Mouse (Mus musculus): Measurements from ENCODE around the gene Dcaf4. TPM values are rescaled to one million over a fixed set of nuclear protein-coding genes. Genes with fewer than 3 reads are reported as not detected.

The Dcaf4 gene
- total and polyA plus RNA-seq, 2 experiments, result 3.0 to 5.4 TPM

GRCm38 (mm10) chr12:83513185-83513584 lies 7.1 kb upstream of the Dcaf4 start:
- no peak for DNase-seq (ENCODE audit: extremely low read depth, low read depth, low spot score)
- TF ChIP-seq CTCF (IDR thresholded peaks at IDR 0.05; ENCODE audit: low read depth, low read length) (no peak), POLR2A (IDR thresholded peaks at IDR 0.05; ENCODE audit: extremely low read depth, insufficient read depth, low read length) (no peak)
- 56% methylated on average over 5 of the region's 5 CpGs for WGBS

DNA sequence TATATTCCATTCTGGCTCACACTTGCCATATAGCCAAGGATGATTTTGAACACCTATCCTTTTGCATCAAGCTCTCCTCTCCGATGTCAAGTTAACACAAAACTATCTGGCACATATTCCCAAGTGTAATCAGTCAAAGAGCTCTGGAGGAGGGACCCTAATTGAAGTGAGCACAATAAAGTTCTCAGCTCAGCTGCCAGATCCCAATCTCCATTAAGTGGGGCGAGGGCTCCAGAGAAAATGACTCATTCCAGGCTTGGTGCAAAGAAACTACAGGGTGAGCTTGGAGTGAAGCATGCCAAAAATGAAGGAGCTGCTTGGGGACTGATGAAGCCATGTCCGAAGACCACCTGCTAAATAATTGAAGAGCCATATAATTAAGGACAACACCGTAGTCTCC lies 6.0 kb upstream of the Dcaf4 start:
- Histone ChIP-seq H3K79me2 (ENCODE audit: control insufficient read depth, insufficient read depth, low read length) (no peaks in the 10 kb centered on the region), H3K27me3 (ENCODE audit: control insufficient read depth, insufficient read depth, low read length) (0 out of 2 replicates have a peak, but pooled peaks cover 2% of the 10 kb centered on the region), H3K36me3 (ENCODE audit: control insufficient read depth, insufficient read depth, low read length) (no peaks in the 10 kb centered on the region), H3K4me3 (ENCODE audit: insufficient read depth, low read depth, low read length) (no peak overlapping the region), H3K27ac (replicated peaks; ENCODE audit: insufficient read depth, low read depth, low read length) (no peak overlapping the region), H3K4me1 (ENCODE audit: control insufficient read depth, insufficient read depth, low read length) (no peaks in the 10 kb centered on the region), H3K9ac (ENCODE audit: low read depth, low read length) (no peak overlapping the region)
- WGBS, result 87% methylated on average over 4 of the region's 4 CpGs
- no peak for DNase-seq (ENCODE audit: extremely low read depth, low read depth, low spot score)
- TF ChIP-seq POLR2A (IDR thresholded peaks at IDR 0.05; ENCODE audit: extremely low read depth, insufficient read depth, low read length), result no peak
- TF ChIP-seq CTCF (IDR thresholded peaks at IDR 0.05; ENCODE audit: low read depth, low read length), result no peak

More at GRCm38 (mm10) chr12:83513185-83513584, 7.1 kb upstream of the Dcaf4 start:
- no peaks in the 10 kb centered on the region for H3K36me3 ChIP-seq (ENCODE audit: control insufficient read depth, insufficient read depth, low read length)
- no peak overlapping the region for H3K9ac ChIP-seq (ENCODE audit: low read depth, low read length)
- H3K4me3 ChIP-seq (ENCODE audit: insufficient read depth, low read depth, low read length), result no peak overlapping the region
- H3K79me2 ChIP-seq (ENCODE audit: control insufficient read depth, insufficient read depth, low read length), result no peaks in the 10 kb centered on the region
- H3K27me3 ChIP-seq (ENCODE audit: control insufficient read depth, insufficient read depth, low read length), result 0 out of 2 replicates have a peak, but pooled peaks cover 2% of the 10 kb centered on the region
- H3K4me1 ChIP-seq (ENCODE audit: control insufficient read depth, insufficient read depth, low read length), result no peaks in the 10 kb centered on the region
- H3K27ac ChIP-seq (replicated peaks; ENCODE audit: insufficient read depth, low read depth, low read length), result no peak overlapping the region

DNA sequence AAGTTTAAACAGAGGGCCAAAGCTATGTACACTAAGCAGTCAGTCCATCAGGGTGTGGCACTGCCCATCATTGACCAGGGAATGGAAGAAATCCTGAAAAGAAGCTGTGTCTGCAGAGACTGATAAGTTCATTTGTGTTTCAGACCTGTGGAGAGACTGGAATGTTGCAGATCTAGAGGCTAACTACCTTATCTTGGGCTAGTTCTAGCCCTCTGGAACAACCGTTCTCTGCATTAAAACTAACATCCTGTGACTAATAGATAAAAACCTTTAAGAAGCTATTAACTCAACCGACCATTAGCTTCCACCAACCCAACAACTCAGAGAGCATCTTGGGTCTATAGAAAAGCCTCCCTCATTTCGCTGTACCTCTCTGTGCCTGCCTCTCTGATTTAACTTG lies 2.7 kb upstream of the Dcaf4 start:
- no peaks in the 10 kb centered on the region for H3K79me2 ChIP-seq (ENCODE audit: control insufficient read depth, insufficient read depth, low read length)
- no peak overlapping the region for H3K27ac ChIP-seq (replicated peaks; ENCODE audit: insufficient read depth, low read depth, low read length)
- no peak overlapping the region for H3K9ac ChIP-seq (ENCODE audit: low read depth, low read length)
- H3K27me3 ChIP-seq (ENCODE audit: control insufficient read depth, insufficient read depth, low read length), result 0 out of 2 replicates have a peak, but pooled peaks cover 2% of the 10 kb centered on the region
- H3K4me3 ChIP-seq (ENCODE audit: insufficient read depth, low read depth, low read length), result no peak overlapping the region
- no peaks in the 10 kb centered on the region for H3K36me3 ChIP-seq (ENCODE audit: control insufficient read depth, insufficient read depth, low read length)
- H3K4me1 ChIP-seq (ENCODE audit: control insufficient read depth, insufficient read depth, low read length), result no peaks in the 10 kb centered on the region
- DNase-seq (ENCODE audit: extremely low read depth, low read depth, low spot score), result no peak
- no peak for TF ChIP-seq POLR2A (IDR thresholded peaks at IDR 0.05; ENCODE audit: extremely low read depth, insufficient read depth, low read length)
- no peak for TF ChIP-seq CTCF (IDR thresholded peaks at IDR 0.05; ENCODE audit: low read depth, low read length)
- WGBS, result 82% methylated on average over 3 of the region's 3 CpGs

GRCm38 (mm10) chr12:83521083-83521482 lies 817 bp downstream of the Dcaf4 start:
- H3K9ac ChIP-seq (ENCODE audit: low read depth, low read length), result no peak overlapping the region
- no peaks in the 10 kb centered on the region for H3K79me2 ChIP-seq (ENCODE audit: control insufficient read depth, insufficient read depth, low read length)
- H3K27ac ChIP-seq (replicated peaks; ENCODE audit: insufficient read depth, low read depth, low read length), result no peak overlapping the region

GRCm38 (mm10) chr12:83523056-83523455 lies 2.8 kb downstream of the Dcaf4 start:
- no peaks in the 10 kb centered on the region for H3K79me2 ChIP-seq (ENCODE audit: control insufficient read depth, insufficient read depth, low read length)
- no peak for TF ChIP-seq POLR2A (IDR thresholded peaks at IDR 0.05; ENCODE audit: extremely low read depth, insufficient read depth, low read length)
- TF ChIP-seq CTCF (IDR thresholded peaks at IDR 0.05; ENCODE audit: low read depth, low read length), result no peak
- DNase-seq (ENCODE audit: extremely low read depth, low read depth, low spot score), result no peak
- H3K27me3 ChIP-seq (ENCODE audit: control insufficient read depth, insufficient read depth, low read length), result no peaks in the 10 kb centered on the region
- no peak overlapping the region for H3K4me3 ChIP-seq (ENCODE audit: insufficient read depth, low read depth, low read length)
- 95% methylated on average over 6 of the region's 6 CpGs for WGBS
- H3K36me3 ChIP-seq (ENCODE audit: control insufficient read depth, insufficient read depth, low read length), result no peaks in the 10 kb centered on the region
- no peak overlapping the region for H3K27ac ChIP-seq (replicated peaks; ENCODE audit: insufficient read depth, low read depth, low read length)
- H3K4me1 ChIP-seq (ENCODE audit: control insufficient read depth, insufficient read depth, low read length), result no peaks in the 10 kb centered on the region
- no peak overlapping the region for H3K9ac ChIP-seq (ENCODE audit: low read depth, low read length)

More at GRCm38 (mm10) chr12:83521083-83521482, 817 bp downstream of the Dcaf4 start:
- 66% methylated on average over 8 of the region's 8 CpGs for WGBS
- H3K4me3 ChIP-seq (ENCODE audit: insufficient read depth, low read depth, low read length), result no peak overlapping the region
- TF ChIP-seq CTCF (IDR thresholded peaks at IDR 0.05; ENCODE audit: low read depth, low read length), result no peak
- H3K36me3 ChIP-seq (ENCODE audit: control insufficient read depth, insufficient read depth, low read length), result no peaks in the 10 kb centered on the region
- H3K4me1 ChIP-seq (ENCODE audit: control insufficient read depth, insufficient read depth, low read length), result no peaks in the 10 kb centered on the region
- no peak for DNase-seq (ENCODE audit: extremely low read depth, low read depth, low spot score)
- H3K27me3 ChIP-seq (ENCODE audit: control insufficient read depth, insufficient read depth, low read length), result no peaks in the 10 kb centered on the region

DNA sequence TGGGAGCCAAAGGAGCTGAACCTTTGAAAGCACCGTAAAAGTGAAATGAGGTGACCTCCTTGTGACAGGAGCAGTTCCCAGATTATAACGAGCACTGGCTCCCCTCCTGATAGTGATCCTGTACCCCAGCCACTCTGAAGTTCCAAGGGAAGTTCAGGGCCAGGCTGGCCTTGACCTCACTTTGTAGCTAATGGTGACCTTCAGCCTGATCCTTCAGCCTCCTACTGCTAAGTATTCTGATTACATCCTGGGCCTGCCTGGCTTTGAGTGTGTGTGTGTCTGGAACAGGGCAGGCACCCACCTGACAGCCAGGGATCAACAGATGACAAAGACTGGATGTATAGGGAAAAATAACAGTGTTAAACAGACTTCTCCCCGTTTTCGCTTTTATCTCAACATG lies 3.6 kb downstream of the Dcaf4 start:
- WGBS, result 87% methylated on average over 4 of the region's 4 CpGs
- Histone ChIP-seq H3K36me3 (ENCODE audit: control insufficient read depth, insufficient read depth, low read length) (no peaks in the 10 kb centered on the region), H3K4me3 (ENCODE audit: insufficient read depth, low read depth, low read length) (no peak overlapping the region), H3K27me3 (ENCODE audit: control insufficient read depth, insufficient read depth, low read length) (no peaks in the 10 kb centered on the region), H3K79me2 (ENCODE audit: control insufficient read depth, insufficient read depth, low read length) (no peaks in the 10 kb centered on the region), H3K27ac (replicated peaks; ENCODE audit: insufficient read depth, low read depth, low read length) (no peak overlapping the region), H3K9ac (ENCODE audit: low read depth, low read length) (no peak overlapping the region), H3K4me1 (ENCODE audit: control insufficient read depth, insufficient read depth, low read length) (no peaks in the 10 kb centered on the region)
- no peak for DNase-seq (ENCODE audit: extremely low read depth, low read depth, low spot score)
- TF ChIP-seq POLR2A (IDR thresholded peaks at IDR 0.05; ENCODE audit: extremely low read depth, insufficient read depth, low read length) (no peak), CTCF (IDR thresholded peaks at IDR 0.05; ENCODE audit: low read depth, low read length) (no peak)

Data from liver, adult 2 months (tissue).